Mouse (Mus musculus): Measurements from ENCODE around the gene Cdcp2. TPM values are rescaled to one million over a fixed set of nuclear protein-coding genes. Genes with fewer than 3 reads are reported as not detected.
A peak's percentile ranks its signal among the peaks of the same experiment; 100 is the strongest.
"Not testable (repeated sequence)": the region's sequence is repeated elsewhere in the genome, so short reads cannot be mapped to it uniquely, and the experiment has no call there.

The Cdcp2 gene
- polyA plus RNA-seq, 1 experiment from 2014 or later: not detected

- Histone ChIP-seq H3K27me3 (replicated peaks) (no peaks in the 10 kb centered on the region), H3K27ac (no peak overlapping the region), H3K9me3 (no peaks in the 10 kb centered on the region), H3K4me2 (no peak overlapping the region), H3K36me3 (replicated peaks) (no peaks in the 10 kb centered on the region), H3K9ac (no peak overlapping the region), H3K4me1 (peaks cover 21% of the 10 kb centered on the region), H3K4me3 (no peak overlapping the region)
- 73% methylated on average over 10 of the region's 10 CpGs for WGBS
- ATAC-seq (replicated peaks): no peak
These were observed 1.7 kb downstream of the Cdcp2 start for GRCm38 (mm10) chr4:107098375-107098774.

- H3K4me1 ChIP-seq: peaks cover 21% of the 10 kb centered on the region
- no peaks in the 10 kb centered on the region for H3K27me3 ChIP-seq (replicated peaks)
- WGBS: 80% methylated on average over 17 of the region's 17 CpGs
- H3K36me3 ChIP-seq (replicated peaks): no peaks in the 10 kb centered on the region
- H3K4me3 ChIP-seq: no peak overlapping the region
- no peaks in the 10 kb centered on the region for H3K9me3 ChIP-seq
- H3K9ac ChIP-seq: no peak overlapping the region
- no peak overlapping the region for H3K4me2 ChIP-seq
- ATAC-seq (replicated peaks): no peak
- H3K27ac ChIP-seq: no peak overlapping the region
These were observed 2.3 kb downstream of the Cdcp2 start for GRCm38 (mm10) chr4:107098791-107099525.

DNA sequence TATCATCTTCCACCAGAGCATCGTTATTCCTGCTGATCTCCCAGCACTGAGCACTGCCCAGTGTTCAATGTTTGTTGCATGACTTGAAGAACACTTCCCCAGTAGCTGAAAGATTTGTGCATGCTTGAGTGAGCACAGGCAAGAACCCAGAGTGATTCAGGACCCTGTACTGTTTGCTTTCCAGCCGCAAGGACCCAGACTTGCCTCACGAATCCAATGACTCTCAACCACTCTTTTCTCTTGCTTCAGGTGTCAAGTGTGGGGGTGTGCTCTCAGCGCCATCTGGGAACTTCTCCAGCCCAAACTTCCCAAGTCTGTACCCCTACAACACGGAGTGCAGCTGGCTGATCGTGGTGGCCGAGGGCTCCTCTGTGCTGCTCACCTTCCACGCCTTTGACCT is 5.5 kb downstream of the Cdcp2 start:
- Histone ChIP-seq H3K27me3 (replicated peaks) (no peaks in the 10 kb centered on the region), H3K9ac (no peak overlapping the region), H3K4me2 (no peak overlapping the region), H3K36me3 (replicated peaks) (no peaks in the 10 kb centered on the region), H3K4me3 (no peak overlapping the region), H3K4me1 (peaks cover 8% of the 10 kb centered on the region), H3K27ac (no peak overlapping the region), H3K9me3 (no peaks in the 10 kb centered on the region)
- ATAC-seq (replicated peaks): no peak
- 84% methylated on average over 8 of the region's 8 CpGs for WGBS

DNA sequence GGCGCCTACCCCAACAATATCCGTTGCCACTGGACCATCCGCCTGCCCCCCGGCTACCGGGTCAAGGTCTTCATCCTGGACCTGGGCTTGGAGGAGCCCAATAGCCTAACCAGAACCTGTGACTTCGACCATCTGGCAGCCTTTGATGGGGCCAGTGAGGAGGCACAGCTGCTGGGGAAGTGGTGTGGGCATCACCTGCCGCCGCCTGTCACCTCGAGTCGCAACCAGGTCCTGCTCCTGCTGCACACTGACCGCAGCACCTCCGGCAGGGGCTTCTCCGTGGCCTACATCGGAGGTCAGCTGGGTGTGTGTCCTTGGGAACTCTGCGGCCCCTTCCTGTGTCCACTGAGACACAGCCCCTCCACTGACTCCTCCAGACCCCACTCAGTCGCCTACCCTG is 10.1 kb downstream of the Cdcp2 start:
- 94% methylated on average over 16 of the region's 16 CpGs for WGBS
- Histone ChIP-seq H3K9me3 (no peaks in the 10 kb centered on the region), H3K27me3 (replicated peaks) (no peaks in the 10 kb centered on the region), H3K4me1 (peaks cover 5% of the 10 kb centered on the region; the same call in 1 of the 2 replicates), H3K9ac (no peak overlapping the region), H3K4me3 (no peak overlapping the region), H3K36me3 (replicated peaks) (no peaks in the 10 kb centered on the region), H3K4me2 (no peak overlapping the region), H3K27ac (no peak overlapping the region)
- no peak for ATAC-seq (replicated peaks)

DNA sequence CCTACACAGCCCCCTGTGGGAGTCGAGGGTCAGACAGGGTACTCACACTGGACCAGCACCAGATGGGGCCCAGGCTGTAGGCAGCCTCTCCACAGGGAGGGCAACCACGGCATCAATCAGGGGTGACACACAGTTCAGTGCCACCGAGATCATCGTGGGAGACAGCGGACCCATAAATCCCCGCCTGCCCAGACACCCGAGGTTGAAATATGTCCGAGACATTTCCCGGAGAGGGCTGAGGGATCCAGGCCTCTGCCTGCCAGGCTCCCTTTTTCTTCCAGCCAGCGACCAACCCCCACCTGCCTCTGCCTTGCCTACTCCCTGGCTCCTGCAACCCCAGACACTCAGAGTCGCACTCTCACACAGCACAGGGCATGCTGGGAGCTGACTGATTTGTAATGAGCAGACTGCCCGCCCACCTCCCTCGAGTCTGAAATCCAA is 11.6 kb downstream of the Cdcp2 start:
- Histone ChIP-seq H3K27me3 (replicated peaks) (no peaks in the 10 kb centered on the region), H3K4me1 (peaks cover 5% of the 10 kb centered on the region; the same call in 1 of the 2 replicates), H3K9ac (no peak overlapping the region), H3K9me3 (no peaks in the 10 kb centered on the region), H3K4me3 (no peak overlapping the region), H3K4me2 (no peak overlapping the region), H3K27ac (no peak overlapping the region), H3K36me3 (replicated peaks) (no peaks in the 10 kb centered on the region)
- WGBS: 45% methylated on average over 13 of the region's 13 CpGs
- peak; percentile 30; the same call in 1 of the 2 replicates for ATAC-seq (replicated peaks)

DNA sequence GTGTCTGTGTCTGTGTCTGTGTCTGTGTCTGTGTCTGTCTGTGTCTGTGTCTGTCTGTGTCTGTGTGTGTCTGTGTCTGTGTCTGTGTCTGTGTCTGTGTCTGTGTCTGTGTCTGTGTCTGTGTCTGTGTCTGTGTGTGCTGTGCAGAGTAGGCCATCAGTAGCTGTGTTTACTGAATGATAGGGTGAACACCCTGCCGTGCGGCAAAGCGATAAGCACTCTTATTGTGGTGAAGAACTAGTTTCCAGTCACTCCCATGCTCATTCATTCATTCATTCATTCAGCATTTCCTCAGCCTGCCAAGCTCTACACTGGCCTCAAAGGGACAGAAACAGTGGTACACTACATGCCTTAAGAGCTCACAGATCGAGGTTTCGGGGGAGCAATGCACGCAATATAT is 12.5 kb downstream of the Cdcp2 start:
- not testable (repeated sequence) for H3K27ac ChIP-seq; H3K27me3 ChIP-seq (replicated peaks); H3K4me2 ChIP-seq; ATAC-seq (replicated peaks); H3K9me3 ChIP-seq; H3K4me3 ChIP-seq; H3K4me1 ChIP-seq; H3K36me3 ChIP-seq (replicated peaks); H3K9ac ChIP-seq
- 93% methylated on average over 6 of the region's 6 CpGs for WGBS

- Histone ChIP-seq H3K4me1 (no peaks in the 10 kb centered on the region), H3K36me3 (replicated peaks) (no peaks in the 10 kb centered on the region), H3K27me3 (replicated peaks) (no peaks in the 10 kb centered on the region), H3K4me2 (no peak overlapping the region), H3K9ac (no peak overlapping the region), H3K9me3 (no peaks in the 10 kb centered on the region), H3K27ac (no peak overlapping the region), H3K4me3 (no peak overlapping the region)
- ATAC-seq (replicated peaks): no peak
- WGBS: 59% methylated on average over 8 of the region's 8 CpGs
These were observed 17.6 kb downstream of the Cdcp2 start for GRCm38 (mm10) chr4:107114278-107114677.

- H3K9ac ChIP-seq: no peak overlapping the region
- H3K4me2 ChIP-seq: no peak overlapping the region
- no peaks in the 10 kb centered on the region for H3K27me3 ChIP-seq (replicated peaks)
- no peaks in the 10 kb centered on the region for H3K36me3 ChIP-seq (replicated peaks)
- H3K9me3 ChIP-seq: no peaks in the 10 kb centered on the region
- H3K4me1 ChIP-seq: peaks cover 8% of the 10 kb centered on the region; the same call in 1 of the 2 replicates
- H3K27ac ChIP-seq: no peak overlapping the region
- WGBS: 87% methylated on average over 2 of the region's 2 CpGs
- ATAC-seq (replicated peaks): no peak
- no peak overlapping the region for H3K4me3 ChIP-seq
These were observed 21.2 kb downstream of the Cdcp2 start for GRCm38 (mm10) chr4:107117741-107118385.

- WGBS: 61% methylated on average over 4 of the region's 4 CpGs
- Histone ChIP-seq H3K36me3 (replicated peaks) (no peaks in the 10 kb centered on the region), H3K9me3 (no peaks in the 10 kb centered on the region), H3K4me3 (no peak overlapping the region), H3K4me1 (peaks cover 8% of the 10 kb centered on the region; the same call in 1 of the 2 replicates), H3K9ac (no peak overlapping the region), H3K27me3 (replicated peaks) (no peaks in the 10 kb centered on the region), H3K4me2 (no peak overlapping the region), H3K27ac (no peak overlapping the region)
- no peak for ATAC-seq (replicated peaks)
These were observed 22.4 kb downstream of the Cdcp2 start for GRCm38 (mm10) chr4:107119056-107119455.

DNA sequence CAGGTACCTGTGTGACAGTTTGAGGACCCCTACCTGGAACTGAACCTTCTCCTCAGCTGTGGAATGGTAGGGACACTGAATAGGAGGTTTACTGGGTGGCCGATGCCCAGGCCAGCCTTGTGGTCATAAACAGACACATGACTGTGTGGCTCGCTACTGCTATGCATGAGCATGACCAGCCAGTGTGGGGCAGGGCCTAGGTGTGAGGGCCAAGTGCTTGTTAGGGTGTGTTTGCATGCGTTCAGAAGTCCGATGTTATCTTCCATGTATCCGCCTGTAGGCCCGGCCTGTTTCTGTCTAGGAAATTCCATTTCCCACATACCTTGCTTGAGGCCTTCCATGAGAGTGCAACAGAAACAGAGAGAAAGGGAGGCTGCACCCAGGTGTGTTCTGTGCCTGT is 24.0 kb downstream of the Cdcp2 start:
- no peak overlapping the region for H3K27ac ChIP-seq
- H3K9ac ChIP-seq: no peak overlapping the region
- H3K36me3 ChIP-seq (replicated peaks): no peaks in the 10 kb centered on the region
- peaks cover 8% of the 10 kb centered on the region; the same call in 1 of the 2 replicates for H3K4me1 ChIP-seq
- WGBS: 94% methylated on average over 6 of the region's 6 CpGs
- no peaks in the 10 kb centered on the region for H3K27me3 ChIP-seq (replicated peaks)
- no peaks in the 10 kb centered on the region for H3K9me3 ChIP-seq
- H3K4me2 ChIP-seq: no peak overlapping the region
- no peak overlapping the region for H3K4me3 ChIP-seq
- ATAC-seq (replicated peaks): no peak; the same call in 1 of the 2 replicates

DNA sequence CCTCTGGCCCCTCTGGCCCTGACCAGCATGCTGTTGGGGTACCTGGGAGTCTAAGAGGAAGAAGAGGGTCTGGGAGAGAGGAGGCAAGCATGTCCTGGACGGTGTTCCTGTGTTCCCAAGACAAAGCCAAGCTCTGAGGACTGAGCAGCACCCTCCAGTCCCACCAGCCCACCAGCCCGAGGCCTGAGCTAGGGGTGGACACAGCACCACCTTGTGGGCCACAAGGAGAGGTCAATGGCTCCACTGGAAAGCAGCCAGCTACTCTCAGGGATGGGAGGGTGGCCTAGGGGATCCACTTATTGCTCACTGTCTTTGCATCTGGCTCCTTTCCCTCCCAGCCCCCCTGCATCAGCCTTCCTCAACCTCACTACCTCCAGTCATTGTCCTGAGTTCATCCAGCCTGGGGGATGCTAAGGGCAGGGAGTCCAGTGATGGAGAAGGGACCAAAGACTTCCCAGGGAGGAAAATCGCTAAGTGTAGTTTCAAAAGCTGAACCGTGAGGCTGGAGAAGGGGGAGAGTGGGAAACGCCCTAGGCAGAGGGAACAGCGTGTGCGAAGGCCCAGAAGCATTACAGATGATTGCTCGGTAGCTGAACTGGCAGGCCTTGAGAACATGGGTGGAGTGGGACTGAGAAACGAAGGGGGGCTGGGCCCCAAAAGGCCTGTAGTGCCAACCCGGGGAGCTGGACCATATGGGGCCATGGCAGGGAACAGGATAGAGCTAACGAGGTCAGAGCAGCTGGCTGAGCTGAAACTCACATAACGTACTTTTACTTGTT is 24.7 kb downstream of the Cdcp2 start:
- WGBS: 42% methylated on average over 12 of the region's 12 CpGs
- Histone ChIP-seq H3K4me1 (peaks cover 10% of the 10 kb centered on the region; the same call in 1 of the 2 replicates), H3K36me3 (replicated peaks) (no peaks in the 10 kb centered on the region), H3K9me3 (no peaks in the 10 kb centered on the region), H3K27me3 (replicated peaks) (no peaks in the 10 kb centered on the region), H3K4me2 (no peak overlapping the region), H3K9ac (no peak overlapping the region), H3K4me3 (no peak overlapping the region), H3K27ac (no peak overlapping the region)
- peak; percentile 65; the same call in 1 of the 2 replicates for ATAC-seq (replicated peaks)

DNA sequence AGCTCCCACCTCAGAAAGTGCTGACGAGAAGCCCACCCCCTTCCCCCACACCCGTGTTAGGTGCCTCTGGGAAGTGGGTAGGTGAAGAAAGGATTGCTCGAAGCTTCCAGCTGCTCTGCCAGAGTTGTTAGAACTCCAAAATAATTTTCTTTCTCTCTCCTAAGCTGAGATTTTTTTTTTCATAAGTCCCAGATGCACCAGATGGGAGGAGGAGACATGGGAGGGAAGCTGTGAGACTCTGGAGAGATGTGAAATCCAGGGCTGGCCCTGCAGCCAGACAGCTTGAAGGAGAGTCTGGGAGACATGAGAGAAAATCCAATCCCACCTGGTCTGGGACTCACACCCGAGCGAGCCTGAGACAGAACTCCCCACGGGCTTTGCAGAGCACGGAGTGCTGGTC is 27.7 kb downstream of the Cdcp2 start:
- Histone ChIP-seq H3K9ac (no peak overlapping the region), H3K36me3 (replicated peaks) (no peaks in the 10 kb centered on the region), H3K4me2 (no peak overlapping the region), H3K4me1 (peaks cover 27% of the 10 kb centered on the region), H3K27ac (no peak overlapping the region), H3K4me3 (no peak overlapping the region), H3K27me3 (replicated peaks) (no peaks in the 10 kb centered on the region), H3K9me3 (no peaks in the 10 kb centered on the region)
- ATAC-seq (replicated peaks): no peak
- 68% methylated on average over 7 of the region's 7 CpGs for WGBS

Data from midbrain, embryonic 15.5 days (tissue).